Mouse (Mus musculus) stomach, embryonic 14.5 days (tissue): ENCODE measurements around the gene Zic1. TPM values are rescaled to one million over a fixed set of nuclear protein-coding genes. Genes with fewer than 3 reads are reported as not detected.

ENCODE experiments used
- ATAC-seq: fragments of 200-750 bp; cut with Nextera tagmentation; 2 replicates; pipeline ENCODE4 v1.8.0; 2017; ENCODE audit warnings: low read depth, moderate TSS enrichment; ENCODE audit not compliant: insufficient number of reproducible peaks, insufficient read depth, low FRiP score
- H3K27ac ChIP-seq: fragments of 300-500 bp; sonication (generic); 2 replicates; pipeline ENCODE4 v1.5.1; 2014; ENCODE audit warnings: mild to moderate bottlenecking, low read length, moderate library complexity, mixed read lengths
- H3K27me3 ChIP-seq: fragments of 300-500 bp; sonication (generic); 2 replicates; pipeline ENCODE4 v1.6.1; 2014; ENCODE audit warnings: low read length, control low read depth, mixed read lengths; ENCODE audit not compliant: control insufficient read depth, insufficient read depth
- H3K36me3 ChIP-seq: fragments of 300-500 bp; sonication (generic); 2 replicates; pipeline ENCODE4 v1.6.1; 2014; ENCODE audit warnings: mild to moderate bottlenecking, control low read depth, low read length, moderate library complexity, mixed read lengths; ENCODE audit not compliant: control insufficient read depth, insufficient read depth
- H3K4me1 ChIP-seq: fragments of 300-500 bp; sonication (generic); 2 replicates; pipeline ENCODE4 v1.6.1; 2014; ENCODE audit warnings: low read length, control low read depth, mixed read lengths; ENCODE audit not compliant: control insufficient read depth, insufficient read depth
- H3K4me2 ChIP-seq: fragments of 300-500 bp; sonication (generic); replicated peaks from 2 replicates; pipeline ENCODE4 v1.6.1; 2014; ENCODE audit warnings: low read depth, low read length, control low read depth
- H3K4me3 ChIP-seq: fragments of 300-500 bp; sonication (generic); 2 replicates; pipeline ENCODE4 v1.5.1; 2014; ENCODE audit warnings: low read depth, low read length, control low read depth
- H3K9ac ChIP-seq: fragments of 300-500 bp; sonication (generic); replicated peaks from 2 replicates; pipeline ENCODE4 v1.6.1; 2014; ENCODE audit warnings: low read depth, mild to moderate bottlenecking, control low read depth, low read length, moderate library complexity, mixed read lengths
- H3K9me3 ChIP-seq: fragments of 300-500 bp; sonication (generic); 2 replicates; pipeline ENCODE4 v1.6.1; 2016; ENCODE audit warnings: low read depth, low read length, control low read depth; ENCODE audit not compliant: control insufficient read depth
- WGBS: fragments of 180-500 bp; shearing (Covaris S2); extraction: QIAGEN DNeasy Blood & Tissue Kit; methylation state at CpG from one replicate; pipeline ENCODE4 v1.1.7; 2014; 5-methylcytosine and 5-hydroxymethylcytosine counted together
- polyA plus RNA-seq: library from polyadenylated mRNA; unstranded; fragments of >200 nt; fragmentation: Nextera tagmentation; extraction: Ambion mirVana; gene quantifications from 2 replicates; pipeline ENCODE4 v1.2.1, GENCODE M21; 2014

The Zic1 gene
- not detected in 2 replicates for polyA plus RNA-seq

DNA sequence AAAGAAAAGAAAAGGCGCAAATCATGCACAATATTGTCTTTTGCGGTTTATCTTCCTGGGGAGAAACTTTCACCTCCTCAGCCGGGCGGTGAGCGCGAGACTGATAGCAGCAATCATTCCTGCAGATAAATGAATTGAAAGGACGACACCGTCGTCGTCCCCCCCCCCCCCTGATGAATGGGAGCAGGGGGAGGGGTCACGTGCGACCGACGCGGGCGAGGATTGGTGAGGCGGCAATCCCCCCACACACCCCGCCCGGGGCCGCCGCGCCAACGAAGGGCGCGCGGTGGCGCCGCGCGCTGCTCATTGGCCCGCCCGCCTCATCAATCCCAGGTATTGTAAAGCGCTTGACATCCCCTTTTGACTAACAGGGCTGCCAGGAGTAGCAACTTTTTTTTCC is at the start of gene Zic1:
TSS of gene Zic1 (minus strand) at position 147 of the 400 bp plus-strand sequence.
- no peaks in the 10 kb centered on the region for H3K36me3 ChIP-seq
- no peak within 1 kb of the TSS for H3K9ac ChIP-seq
- 2% methylated on average over 33 of the region's 33 CpGs for whole genome bisulfite sequencing
- no peak for ATAC-seq
- H3K27ac ChIP-seq = no peak within 1 kb of the TSS
- H3K4me1 ChIP-seq = 0 out of 2 replicates have a peak, but pooled peaks cover 4% of the 10 kb centered on the region
- no peaks in the 10 kb centered on the region for H3K9me3 ChIP-seq
- H3K27me3 ChIP-seq = peaks cover 55% of the 10 kb centered on the region
- peak within 1 kb of the TSS; percentile 17 for H3K4me3 ChIP-seq
- H3K4me2 ChIP-seq = peak within 1 kb of the TSS; percentile 14; the same call in 1 of the 2 replicates

DNA sequence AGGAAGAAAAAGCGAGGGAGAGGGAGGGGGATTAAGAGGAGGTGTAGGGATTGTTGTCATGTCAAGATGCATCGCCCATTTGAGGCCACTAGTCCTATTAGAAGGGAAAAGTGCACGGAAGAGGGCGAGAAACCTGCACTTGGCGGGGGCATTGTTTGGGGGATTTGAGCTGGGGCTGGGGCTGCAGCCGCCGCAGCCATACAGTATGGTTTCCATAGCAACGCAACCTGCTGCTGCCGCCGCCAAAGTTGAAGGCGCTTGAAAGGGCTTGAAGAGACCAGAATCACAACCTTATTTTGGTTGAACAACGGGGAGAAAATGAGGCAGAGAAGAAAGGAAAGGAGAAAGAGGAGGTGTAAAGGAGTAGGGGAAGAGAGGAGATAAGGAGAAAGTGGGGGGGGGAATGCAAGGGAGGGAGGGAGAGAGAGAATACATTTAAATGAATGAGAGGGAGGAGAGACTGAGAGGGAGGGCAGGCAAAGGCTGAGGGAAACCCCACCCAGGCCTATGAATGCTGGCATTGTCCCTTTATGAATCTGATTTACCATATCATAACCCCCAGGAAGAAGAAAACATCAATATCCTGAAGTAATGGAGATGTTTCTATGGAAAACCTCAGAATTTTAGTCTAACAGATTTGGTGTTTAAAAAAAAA is 48.5 kb upstream of the Zic1 start:
- no peaks in the 10 kb centered on the region for H3K36me3 ChIP-seq
- no peaks in the 10 kb centered on the region for H3K9me3 ChIP-seq
- H3K4me3 ChIP-seq = no peak overlapping the region
- ATAC-seq = no peak
- H3K27ac ChIP-seq = no peak overlapping the region
- H3K4me1 ChIP-seq = no peaks in the 10 kb centered on the region
- WGBS = 2% methylated on average over 12 of the region's 12 CpGs
- no peak overlapping the region for H3K9ac ChIP-seq
- peaks cover 64% of the 10 kb centered on the region for H3K27me3 ChIP-seq
- H3K4me2 ChIP-seq = no peak overlapping the region

DNA sequence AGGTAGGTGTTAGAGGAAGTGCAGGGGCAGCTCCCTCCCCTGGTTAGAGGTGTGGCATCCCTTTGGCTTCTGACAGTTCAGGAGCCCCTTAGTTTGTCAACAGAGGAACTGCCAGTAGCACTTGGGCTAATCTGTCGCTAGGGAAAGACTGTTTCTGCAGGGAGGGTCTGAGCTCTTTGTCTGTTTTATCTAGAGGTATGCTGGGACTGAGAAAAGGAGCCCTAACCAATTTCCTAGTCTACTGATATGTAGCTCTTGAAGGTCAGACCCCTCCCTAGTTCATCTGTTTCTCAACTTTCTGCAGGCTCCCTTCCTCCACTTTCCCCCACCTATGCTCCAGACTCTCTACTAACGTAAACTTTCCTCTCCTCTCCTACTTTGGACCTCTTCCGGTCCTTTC is 44.2 kb upstream of the Zic1 start:
- ATAC-seq = no peak
- WGBS = 0% methylated on average over 3 of the region's 3 CpGs

DNA sequence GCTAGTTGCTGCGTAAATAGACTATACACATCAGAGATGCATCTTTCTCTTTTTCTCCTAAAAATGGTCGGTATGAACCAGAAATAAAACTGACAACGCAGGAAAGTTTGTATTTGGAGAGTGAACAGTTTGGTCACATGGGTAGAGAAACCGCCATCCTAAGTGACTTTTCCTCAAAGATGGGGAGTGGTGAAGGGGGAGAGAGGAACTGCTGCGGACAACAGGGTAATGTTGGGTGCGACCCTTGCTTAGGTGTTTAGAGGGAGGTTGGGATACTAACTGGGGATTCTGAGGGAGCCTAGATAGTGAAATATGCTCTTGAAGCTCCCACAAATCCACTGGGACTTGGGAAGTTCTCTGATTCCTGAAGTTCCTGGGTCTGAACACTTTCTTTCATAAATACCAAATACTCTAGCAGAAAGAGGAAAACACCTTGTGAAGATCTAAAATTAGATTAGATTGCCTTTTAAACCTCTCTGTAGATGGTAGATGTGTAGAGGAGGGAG is 40.7 kb upstream of the Zic1 start:
- Histone ChIP-seq H3K4me3 (no peak overlapping the region), H3K9ac (no peak overlapping the region), H3K9me3 (no peaks in the 10 kb centered on the region), H3K27me3 (peaks cover 76% of the 10 kb centered on the region), H3K4me1 (no peaks in the 10 kb centered on the region), H3K27ac (no peak overlapping the region), H3K36me3 (no peaks in the 10 kb centered on the region), H3K4me2 (no peak overlapping the region)
- WGBS = under 1% methylated on average over 6 of the region's 6 CpGs
- ATAC-seq = no peak

More for the DNA sequence above, 44.2 kb upstream of the Zic1 start:
- peaks cover 65% of the 10 kb centered on the region for H3K27me3 ChIP-seq
- no peak overlapping the region for H3K4me3 ChIP-seq
- H3K4me2 ChIP-seq = no peak overlapping the region
- H3K36me3 ChIP-seq = no peaks in the 10 kb centered on the region
- no peaks in the 10 kb centered on the region for H3K4me1 ChIP-seq
- H3K9me3 ChIP-seq = no peaks in the 10 kb centered on the region
- H3K27ac ChIP-seq = no peak overlapping the region
- H3K9ac ChIP-seq = no peak overlapping the region

DNA sequence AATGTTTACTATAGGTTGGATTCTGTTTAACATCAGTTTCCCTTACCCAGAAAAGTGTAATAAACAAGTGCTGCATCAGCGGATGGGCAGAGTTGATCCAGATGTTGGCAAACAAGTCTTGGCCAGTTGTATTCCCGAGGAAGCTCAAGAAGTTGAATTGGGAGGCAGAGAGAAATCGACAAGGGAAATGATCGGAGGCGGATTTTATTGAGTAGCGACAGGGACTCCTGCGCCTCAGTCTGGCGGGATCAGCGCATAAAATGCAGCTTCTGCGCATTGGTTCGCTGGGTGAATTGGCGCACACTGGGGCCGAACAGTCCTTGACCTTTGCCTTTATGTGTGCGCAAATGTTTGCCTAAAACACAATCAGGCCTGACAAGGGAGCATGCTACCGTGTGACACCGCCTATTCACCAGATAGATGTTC is 40.2 kb upstream of the Zic1 start:
- no peak for ATAC-seq
- Histone ChIP-seq H3K27ac (no peak overlapping the region), H3K9ac (no peak overlapping the region), H3K4me3 (no peak overlapping the region), H3K4me1 (no peaks in the 10 kb centered on the region), H3K36me3 (no peaks in the 10 kb centered on the region), H3K9me3 (no peaks in the 10 kb centered on the region), H3K4me2 (no peak overlapping the region), H3K27me3 (peaks cover 78% of the 10 kb centered on the region)
- under 1% methylated on average over 16 of the region's 16 CpGs for WGBS

DNA sequence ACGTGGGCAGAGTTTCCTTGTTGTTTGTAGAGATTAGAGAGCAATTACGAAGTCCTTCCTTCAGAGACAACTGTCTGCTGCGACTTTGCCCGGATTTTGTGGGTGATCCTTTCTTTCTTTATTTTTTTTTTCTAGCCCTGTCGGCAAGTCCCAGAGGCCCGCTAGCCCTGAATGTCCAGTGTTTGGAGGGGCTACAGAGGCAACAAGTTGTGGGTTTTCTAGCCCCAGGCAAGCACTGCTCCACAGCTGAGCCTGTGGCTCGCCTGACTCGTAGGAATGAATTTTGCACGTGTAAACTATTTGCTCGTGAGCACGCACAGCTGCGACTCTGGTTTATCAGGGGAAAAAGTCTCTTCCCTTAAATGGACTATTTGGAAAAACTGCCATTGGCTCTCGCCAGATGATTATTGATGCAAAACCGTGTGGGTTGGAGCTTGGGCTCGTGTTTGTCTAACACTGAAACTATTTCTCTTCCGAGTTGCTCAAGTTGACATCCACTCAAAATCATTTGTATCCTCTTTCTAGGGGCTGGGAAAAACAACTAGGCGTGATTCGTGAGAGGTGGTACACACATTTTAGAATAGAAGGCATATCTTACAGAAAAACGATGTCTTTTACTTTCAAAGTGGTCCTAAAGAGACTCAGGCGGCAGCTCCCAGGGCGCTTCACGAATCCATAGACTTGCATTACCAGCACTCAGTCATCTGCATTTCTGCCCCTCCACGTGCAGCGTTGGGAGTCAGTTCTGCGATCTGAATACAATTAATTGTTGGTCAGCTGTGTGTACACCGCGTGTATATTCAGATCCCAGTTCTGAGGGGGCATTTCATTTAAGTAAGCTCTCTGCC is 39.5 kb upstream of the Zic1 start:
- no peak overlapping the region for H3K9ac ChIP-seq
- H3K4me3 ChIP-seq = no peak overlapping the region
- 1% methylated on average over 27 of the region's 27 CpGs for WGBS
- no peak overlapping the region for H3K4me2 ChIP-seq
- H3K27me3 ChIP-seq = peaks cover 79% of the 10 kb centered on the region
- no peaks in the 10 kb centered on the region for H3K36me3 ChIP-seq
- no peaks in the 10 kb centered on the region for H3K4me1 ChIP-seq
- no peaks in the 10 kb centered on the region for H3K9me3 ChIP-seq
- ATAC-seq = no peak
- H3K27ac ChIP-seq = no peak overlapping the region

DNA sequence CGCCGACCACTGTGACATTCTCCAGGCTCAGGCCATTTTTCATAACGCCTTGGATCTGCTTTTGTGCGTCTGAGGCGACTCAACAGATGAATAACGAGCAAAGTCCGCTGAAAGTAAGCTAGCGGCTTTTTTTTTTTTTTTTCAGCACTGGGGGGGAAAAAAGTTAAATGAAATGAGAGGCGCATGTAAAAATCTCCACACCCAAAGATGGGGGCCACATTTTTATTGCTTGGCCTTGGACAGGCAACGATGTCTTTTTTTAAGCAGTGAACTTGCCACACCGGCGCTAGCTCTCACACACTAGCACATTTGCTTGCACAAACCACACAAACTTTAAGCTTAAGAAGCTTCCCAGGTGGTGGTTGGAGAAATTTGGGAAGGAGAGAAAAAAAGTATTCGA is 38.6 kb upstream of the Zic1 start:
- no peaks in the 10 kb centered on the region for H3K36me3 ChIP-seq
- no peak overlapping the region for H3K4me3 ChIP-seq
- H3K4me2 ChIP-seq = no peak overlapping the region
- peaks cover 79% of the 10 kb centered on the region for H3K27me3 ChIP-seq
- no peaks in the 10 kb centered on the region for H3K9me3 ChIP-seq
- H3K27ac ChIP-seq = no peak overlapping the region
- ATAC-seq = no peak
- 2% methylated on average over 13 of the region's 13 CpGs for WGBS
- no peaks in the 10 kb centered on the region for H3K4me1 ChIP-seq
- no peak overlapping the region for H3K9ac ChIP-seq

DNA sequence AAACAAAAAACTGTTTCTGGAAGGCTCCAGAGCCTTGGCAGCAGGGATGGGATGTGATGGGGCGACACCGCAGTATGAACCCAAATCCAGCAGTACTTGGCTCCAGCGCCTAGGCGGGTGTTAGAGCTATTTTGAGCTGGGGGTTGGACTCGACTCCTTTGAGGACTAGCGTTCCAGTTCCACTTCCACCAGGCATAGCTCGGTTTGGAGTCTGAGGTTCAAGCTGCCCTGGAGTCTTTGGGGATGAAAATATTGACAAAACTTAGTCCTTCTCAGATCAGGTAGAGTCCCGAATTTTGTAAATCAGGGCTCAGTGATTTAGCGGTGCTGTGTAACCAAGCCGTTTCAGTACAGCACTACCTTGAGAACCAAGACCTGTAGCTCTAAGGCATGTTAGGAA is 35.9 kb upstream of the Zic1 start:
- Histone ChIP-seq H3K27me3 (peaks cover 80% of the 10 kb centered on the region), H3K4me2 (no peak overlapping the region), H3K9ac (no peak overlapping the region), H3K27ac (no peak overlapping the region), H3K4me3 (no peak overlapping the region), H3K4me1 (no peaks in the 10 kb centered on the region), H3K9me3 (no peaks in the 10 kb centered on the region), H3K36me3 (no peaks in the 10 kb centered on the region)
- no peak for ATAC-seq
- 2% methylated on average over 10 of the region's 10 CpGs for WGBS
